Mouse (Mus musculus) lung, adult 18-20 months (tissue): ENCODE measurements around the gene Bcl6.
A peak's percentile ranks its signal among the peaks of the same experiment; 100 is the strongest.

Source experiments
- DNase-seq, 2 experiments: peaks; one replicate each; pipeline ENCODE4 v3.0.0; 2022; ENCODE audit warnings: mixed read lengths in 2 of 2

Bcl6 gene

GRCm38 (mm10) chr16:23988466-23989208 lies at the start of gene Bcl6, which contains the start of gene Gm37419:
Gene Bcl6 (minus strand): TSS chr16:23988852.
Gene Gm37419 (plus strand): TSS chr16:23988482.
- DNase-seq, result peak; percentile 85 to 89

GRCm38 (mm10) chr16:24036398-24036797 lies 47.7 kb upstream of the Bcl6 start:
- DNase-seq, result no peak

GRCm38 (mm10) chr16:24035767-24036166 lies 47.1 kb upstream of the Bcl6 start:
- DNase-seq, result peak in 1 of 2 experiments; percentile 34

- DNase-seq, result no peak
Measured at GRCm38 (mm10) chr16:24034450-24034849, 45.8 kb upstream of the Bcl6 start.

GRCm38 (mm10) chr16:24033259-24033658 lies 44.6 kb upstream of the Bcl6 start:
- no peak for DNase-seq

GRCm38 (mm10) chr16:24029965-24030672 lies 41.5 kb upstream of the Bcl6 start:
- peak in 1 of 2 experiments; percentile 10 for DNase-seq

GRCm38 (mm10) chr16:24025442-24025841 lies 36.8 kb upstream of the Bcl6 start:
- no peak for DNase-seq

- no peak for DNase-seq
Measured at GRCm38 (mm10) chr16:24022605-24023004, 34.0 kb upstream of the Bcl6 start.

GRCm38 (mm10) chr16:24021722-24022121 lies 33.1 kb upstream of the Bcl6 start:
- no peak for DNase-seq

- DNase-seq, result no peak
Measured at GRCm38 (mm10) chr16:24016742-24017141, 28.1 kb upstream of the Bcl6 start.

- DNase-seq, result no peak
Measured at GRCm38 (mm10) chr16:24016273-24016672, 27.6 kb upstream of the Bcl6 start.

GRCm38 (mm10) chr16:24014378-24014777 lies 25.7 kb upstream of the Bcl6 start:
- DNase-seq, result no peak

GRCm38 (mm10) chr16:24012066-24012465 lies 23.4 kb upstream of the Bcl6 start:
- no peak for DNase-seq

GRCm38 (mm10) chr16:24011306-24011705 lies 22.7 kb upstream of the Bcl6 start:
- DNase-seq, result no peak

GRCm38 (mm10) chr16:24009891-24010290 lies 21.2 kb upstream of the Bcl6 start:
- DNase-seq, result no peak

GRCm38 (mm10) chr16:24005928-24006327 lies 17.3 kb upstream of the Bcl6 start:
- no peak for DNase-seq

GRCm38 (mm10) chr16:23997912-23998311 lies 9.3 kb upstream of the Bcl6 start:
- DNase-seq, result no peak

- no peak for DNase-seq
Measured at GRCm38 (mm10) chr16:23997228-23997627, 8.6 kb upstream of the Bcl6 start.

- no peak for DNase-seq
Measured at GRCm38 (mm10) chr16:23996342-23996741, 7.7 kb upstream of the Bcl6 start.

- DNase-seq, result peak; percentile 64 to 79
Measured at GRCm38 (mm10) chr16:23993351-23994321, 5.0 kb upstream of the Bcl6 start.

- no peak for DNase-seq
Measured at GRCm38 (mm10) chr16:23991846-23992580, 3.4 kb upstream of the Bcl6 start.

GRCm38 (mm10) chr16:23991170-23991569 lies 2.5 kb upstream of the Bcl6 start:
- peak; percentile 87 to 92 for DNase-seq
